Mouse (Mus musculus) bone marrow macrophage, adult 2 months (primary cell): ENCODE data around the gene Abca4.

Experiments
- CTCF ChIP-seq: IDR thresholded peaks from 2 replicates; pipeline ENCODE4 v1.5.1; 2012; ENCODE audit warnings: low read depth, mild to moderate bottlenecking, low read length, moderate library complexity
- POLR2A ChIP-seq: IDR thresholded peaks from 2 replicates; pipeline ENCODE4 v1.6.1; 2012; ENCODE audit warnings: mild to moderate bottlenecking, low read depth, low read length, borderline replicate concordance

- no peak for TF ChIP-seq CTCF
- no peak for TF ChIP-seq POLR2A
Measured at GRCm38 (mm10) chr3:121995125-121995524, 49.1 kb upstream of the Abca4 start.
